Mouse (Mus musculus) common myeloid progenitor, adult 5-6 weeks (primary cell): ENCODE measurements around the gene Cnnm1. TPM values are rescaled to one million over a fixed set of nuclear protein-coding genes. Genes with fewer than 3 reads are reported as not detected.
"Not testable (repeated sequence)": the region's sequence is repeated elsewhere in the genome, so short reads cannot be mapped to it uniquely, and the experiment has no call there.

Source experiments
- ATAC-seq: replicated peaks from 2 replicates; pipeline ENCODE4 v1.8.0; 2016; ENCODE audit warnings: low read depth, mild to moderate bottlenecking, moderate TSS enrichment, inconsistent platforms; ENCODE audit not compliant: poor library complexity, severe bottlenecking
- total RNA-seq: library from RNA; stranded (forward); fragments of 200-1000, 187-1606 nt; gene quantifications from 2 replicates; pipeline ENCODE4 v1.2.3, GENCODE M21; 2017

Cnnm1 gene
- total RNA-seq, 1 experiment from 2014 or later: 0.73 TPM

DNA sequence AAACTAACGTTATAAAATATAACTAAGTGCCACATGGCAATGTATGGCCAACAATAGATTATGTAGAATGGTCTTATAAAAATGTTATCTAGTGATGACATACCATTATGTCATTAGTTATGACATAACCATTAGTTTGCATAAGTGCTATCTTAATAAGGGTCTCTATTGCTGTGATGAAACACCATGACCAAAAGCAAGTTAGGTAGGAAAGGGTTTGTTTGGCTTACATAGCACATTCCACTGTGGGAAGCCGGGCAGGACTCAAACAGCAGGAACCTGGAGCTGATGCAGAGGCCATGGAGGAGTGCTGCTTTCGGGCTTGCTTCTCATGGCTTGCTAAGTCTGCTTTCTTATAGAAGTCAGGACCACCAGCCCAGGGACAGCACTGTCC, 24.1 kb downstream of the Cnnm1 start:
- no peak for ATAC-seq

DNA sequence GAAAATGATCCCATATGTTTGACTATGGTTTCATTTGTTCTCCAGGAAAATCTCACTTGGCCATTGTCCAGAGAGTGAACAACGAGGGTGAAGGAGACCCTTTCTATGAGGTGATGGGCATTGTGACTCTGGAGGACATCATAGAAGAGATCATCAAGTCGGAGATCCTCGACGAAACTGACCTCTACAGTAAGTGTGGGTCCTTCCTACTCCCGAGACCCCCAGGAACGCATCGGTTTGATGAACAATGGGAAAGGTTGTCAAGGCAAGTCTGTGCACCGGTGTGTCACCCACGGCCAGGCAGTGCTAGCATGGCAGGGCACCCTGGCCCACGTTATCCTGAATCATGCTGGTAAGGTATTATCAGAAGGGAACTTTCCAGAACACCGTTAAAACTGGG, 24.8 kb downstream of the Cnnm1 start:
- no peak for ATAC-seq

DNA sequence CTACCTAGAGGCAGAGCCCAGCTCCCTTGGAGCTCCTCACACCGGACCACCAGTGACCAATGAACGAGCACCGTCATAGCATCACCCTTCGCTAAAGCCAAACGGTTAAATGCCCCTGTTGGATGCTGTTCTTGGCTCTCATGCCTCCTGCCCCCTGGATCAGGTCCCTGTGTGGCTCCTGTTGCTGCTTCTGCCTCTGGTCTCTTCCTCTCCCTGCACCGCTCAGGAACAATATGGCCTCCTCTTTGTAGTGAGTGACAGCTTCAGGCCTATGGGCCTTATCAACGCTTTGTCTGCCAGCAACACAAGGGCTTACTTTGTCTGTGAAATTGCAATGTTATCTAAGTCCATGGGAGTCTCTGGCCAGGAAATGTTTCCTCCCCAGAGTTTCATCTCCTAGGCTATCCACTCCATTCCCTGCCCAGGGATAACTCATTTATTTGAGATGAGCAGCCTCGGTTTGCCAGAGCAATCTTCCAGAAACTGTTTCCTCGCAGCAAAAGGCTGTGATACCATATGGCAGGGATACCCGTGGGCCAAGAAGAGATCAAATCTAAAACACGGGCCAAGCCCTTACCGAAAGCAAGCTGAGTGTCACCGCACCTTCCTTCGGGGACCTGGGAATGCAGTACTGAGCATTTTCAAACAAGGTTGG, 25.5 kb downstream of the Cnnm1 start:
- no peak for ATAC-seq

DNA sequence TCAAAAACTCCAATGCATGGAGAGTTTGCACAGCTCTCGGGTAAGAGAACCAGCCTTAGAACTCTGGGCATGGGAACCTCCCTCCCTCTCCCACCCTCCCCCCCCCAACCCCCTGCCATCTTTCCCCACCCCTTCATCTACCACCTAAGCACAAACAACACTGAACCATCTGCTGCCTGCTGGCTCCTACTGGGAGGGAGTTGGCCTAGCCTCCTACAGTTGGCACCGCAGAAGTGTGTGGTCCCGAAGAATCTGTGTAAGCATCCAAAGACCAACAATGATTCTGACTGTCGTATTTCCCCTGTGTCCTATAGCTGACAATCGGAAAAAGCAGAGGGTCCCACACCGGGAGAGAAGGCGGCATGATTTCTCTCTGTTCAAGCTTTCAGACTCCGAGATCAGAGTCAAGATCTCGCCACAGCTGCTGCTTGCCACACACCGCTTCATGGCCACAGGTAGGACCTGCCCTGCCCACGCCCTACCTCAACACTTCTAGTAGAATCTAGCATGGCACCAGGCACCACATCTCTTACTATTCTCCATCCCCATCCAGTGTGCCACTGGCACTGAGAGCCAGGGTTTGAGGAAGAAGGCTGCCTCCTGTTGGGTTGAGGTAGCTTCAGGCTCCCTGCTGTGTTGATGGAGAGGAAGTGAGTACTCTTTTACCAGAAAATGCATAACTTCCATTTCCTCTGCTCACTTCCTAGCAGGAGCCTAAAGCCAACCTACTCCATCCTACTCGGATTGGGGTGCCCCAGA, 27.9 kb downstream of the Cnnm1 start:
- ATAC-seq: no peak

DNA sequence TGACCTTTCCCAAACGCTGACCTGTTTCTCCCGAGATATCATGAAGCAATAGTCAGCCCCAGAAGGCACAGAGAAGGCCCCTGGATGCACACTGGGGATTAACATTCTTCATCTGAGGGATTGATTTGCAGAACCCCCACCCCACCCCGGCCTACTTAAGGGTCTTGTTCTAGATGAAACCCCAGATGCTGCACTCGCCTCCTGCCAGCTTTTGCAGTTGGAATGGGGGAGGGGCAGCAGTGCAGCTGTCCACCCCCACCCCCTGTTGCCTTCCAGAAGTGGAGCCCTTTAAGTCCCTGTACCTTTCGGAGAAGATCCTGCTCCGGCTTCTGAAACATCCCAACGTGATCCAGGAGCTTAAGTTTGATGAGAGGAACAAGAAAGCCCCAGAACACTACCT, 29.1 kb downstream of the Cnnm1 start:
- ATAC-seq: no peak

DNA sequence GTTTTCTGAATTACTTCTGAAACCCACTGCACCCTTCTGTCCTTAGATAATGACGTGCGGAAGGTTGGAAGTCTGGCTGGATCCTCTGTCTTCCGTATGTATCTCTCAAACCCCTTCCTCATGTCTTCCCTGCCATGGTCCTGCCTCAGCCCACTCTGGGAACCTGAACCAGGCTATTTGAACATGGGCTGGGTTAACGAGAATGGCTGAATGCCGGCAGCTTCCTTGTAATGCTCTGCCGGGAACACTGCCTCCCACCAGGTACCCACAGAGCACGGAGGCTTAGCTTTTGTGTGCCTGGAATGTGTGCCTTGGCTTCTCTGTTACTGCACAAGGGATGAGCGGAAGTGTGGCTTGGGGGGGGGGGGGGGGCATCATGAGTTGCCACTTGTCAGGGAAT, 32.1 kb downstream of the Cnnm1 start:
- ATAC-seq: no peak

DNA sequence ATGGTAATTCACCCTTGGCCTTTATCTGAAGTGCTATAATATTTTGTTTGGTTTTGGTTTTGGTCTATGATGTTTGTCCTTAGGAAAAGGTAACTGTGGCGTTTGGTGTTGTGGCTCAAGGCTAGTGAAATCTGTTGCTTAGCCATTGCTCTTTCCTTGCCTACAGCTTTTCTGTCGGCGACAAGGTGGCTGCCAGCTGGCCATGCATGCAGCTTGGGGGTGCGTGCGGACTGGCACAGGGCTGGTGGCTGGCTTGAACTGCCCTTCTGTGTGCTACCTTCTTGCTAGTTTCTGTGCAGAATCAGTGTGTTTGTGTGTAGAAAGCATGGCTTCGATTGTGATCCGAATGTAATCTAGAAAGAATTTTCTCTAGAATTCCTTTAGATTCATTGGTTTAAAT, 32.5 kb downstream of the Cnnm1 start:
- no peak for ATAC-seq

DNA sequence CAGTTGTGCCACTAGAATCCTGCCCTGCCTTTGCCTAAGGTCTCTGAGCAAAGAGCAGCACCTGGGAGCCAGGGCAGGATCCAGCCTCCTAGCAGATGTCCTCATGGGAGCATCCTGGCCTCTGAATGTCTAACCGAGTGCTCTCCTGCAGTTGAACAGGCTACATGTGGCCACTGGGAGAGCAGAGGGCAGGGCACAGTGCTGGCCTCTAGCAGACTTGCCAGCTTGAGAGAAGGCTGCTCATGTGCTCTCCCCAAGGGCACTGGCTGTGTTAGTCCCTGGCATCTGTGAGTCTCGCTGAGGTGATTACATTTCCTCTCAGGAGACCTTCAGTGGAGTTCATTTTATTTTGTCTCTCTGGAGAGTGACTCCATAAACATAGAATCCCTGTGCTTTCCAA, 35.4 kb downstream of the Cnnm1 start:
- no peak for ATAC-seq

DNA sequence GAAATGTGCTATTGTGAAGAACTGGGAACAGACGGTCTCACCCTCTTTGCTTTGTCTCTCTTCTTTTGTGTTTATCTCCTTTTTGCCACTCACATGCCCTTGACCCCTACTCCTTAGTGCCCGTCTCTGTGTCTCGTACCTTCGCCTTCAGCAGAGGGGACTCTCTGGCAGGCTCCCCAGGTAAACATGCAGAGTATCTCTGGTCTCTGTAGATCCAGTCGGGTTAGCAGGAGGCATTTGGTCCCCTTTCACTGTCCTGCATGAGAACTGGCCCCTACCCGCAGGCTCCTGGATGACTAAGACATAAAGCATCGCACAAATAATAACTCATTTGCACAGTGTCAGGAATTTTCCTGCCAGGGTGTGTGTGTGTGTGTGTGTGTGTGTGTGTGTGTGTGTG, 35.8 kb downstream of the Cnnm1 start:
- ATAC-seq: no peak

DNA sequence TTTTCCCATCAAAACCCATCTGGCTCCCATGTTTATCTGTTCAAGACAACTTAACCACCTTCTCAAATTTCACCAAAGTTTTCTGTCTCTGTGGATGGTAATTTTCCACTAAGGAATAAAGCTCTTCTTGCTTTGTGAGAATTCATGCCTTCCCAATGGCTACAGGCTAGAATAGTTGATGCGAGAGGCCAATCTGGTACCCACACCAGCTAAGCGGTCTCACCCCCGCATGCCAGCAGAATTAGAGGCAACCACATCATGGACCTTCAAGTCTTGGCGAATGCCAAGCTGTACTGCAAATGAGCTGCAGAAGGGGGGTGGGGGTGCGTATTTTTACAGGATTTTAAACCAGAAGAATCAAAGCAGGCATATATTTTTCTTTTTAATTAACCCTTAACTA, 37.2 kb downstream of the Cnnm1 start:
- ATAC-seq: no peak

DNA sequence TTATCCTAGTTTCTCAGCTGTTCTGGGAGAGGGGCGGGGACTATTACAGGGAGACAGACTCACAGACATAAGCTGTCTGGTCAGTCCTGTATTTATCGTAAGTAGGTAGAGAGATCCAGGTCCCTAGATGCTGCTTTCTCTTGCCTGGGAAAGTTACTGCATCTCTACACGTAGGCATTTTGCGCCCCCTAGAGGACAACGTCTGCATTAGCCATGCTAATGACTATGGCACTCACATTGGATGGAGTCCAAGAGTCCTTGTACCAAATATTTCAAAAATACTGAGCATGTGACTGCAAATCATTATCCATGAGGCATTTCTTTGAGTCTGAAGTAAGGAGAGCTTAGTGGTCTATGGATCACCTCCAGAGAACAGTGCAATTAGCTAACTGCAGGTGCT, 38.7 kb downstream of the Cnnm1 start:
- peak; percentile 56; the same call in 1 of the 2 replicates for ATAC-seq

DNA sequence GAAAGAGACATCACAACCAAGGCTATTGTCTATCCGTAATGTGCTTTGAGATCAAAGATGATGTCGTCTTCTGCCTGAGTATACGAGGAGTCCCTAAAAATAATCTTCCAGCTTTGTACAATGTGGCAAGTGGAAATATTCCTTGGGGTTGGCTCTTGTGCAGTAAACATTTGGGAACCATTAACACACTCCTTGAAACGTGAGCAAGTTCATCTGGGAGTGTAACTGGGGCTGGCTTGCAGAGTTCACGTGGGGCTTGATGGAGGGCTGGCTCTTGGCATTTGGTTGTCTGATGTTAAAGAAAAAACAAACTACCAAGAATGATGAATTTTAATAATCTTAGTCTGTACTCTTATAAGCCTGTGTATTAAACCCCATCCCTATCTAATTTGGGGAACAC, 39.2 kb downstream of the Cnnm1 start:
- ATAC-seq: no peak

DNA sequence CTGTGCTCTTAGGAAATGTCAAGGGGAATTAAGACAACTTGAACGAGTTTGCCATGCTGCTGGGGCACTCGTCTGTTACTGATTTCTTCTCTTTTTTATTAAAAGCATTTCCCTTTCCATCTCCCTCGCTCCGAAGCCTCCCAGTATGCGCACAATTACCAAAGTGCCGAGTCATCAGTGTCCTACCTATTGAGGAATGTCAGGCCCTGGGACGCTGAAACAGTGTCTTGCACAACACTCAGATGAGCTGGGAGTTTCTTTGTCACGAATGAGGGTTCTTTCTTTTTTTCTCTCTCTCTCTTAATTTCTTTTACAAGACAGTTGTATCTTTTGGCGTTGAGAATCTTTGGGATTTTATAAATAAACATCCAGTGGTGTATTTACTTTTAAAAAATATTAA, 40.3 kb downstream of the Cnnm1 start:
- ATAC-seq: no peak

DNA sequence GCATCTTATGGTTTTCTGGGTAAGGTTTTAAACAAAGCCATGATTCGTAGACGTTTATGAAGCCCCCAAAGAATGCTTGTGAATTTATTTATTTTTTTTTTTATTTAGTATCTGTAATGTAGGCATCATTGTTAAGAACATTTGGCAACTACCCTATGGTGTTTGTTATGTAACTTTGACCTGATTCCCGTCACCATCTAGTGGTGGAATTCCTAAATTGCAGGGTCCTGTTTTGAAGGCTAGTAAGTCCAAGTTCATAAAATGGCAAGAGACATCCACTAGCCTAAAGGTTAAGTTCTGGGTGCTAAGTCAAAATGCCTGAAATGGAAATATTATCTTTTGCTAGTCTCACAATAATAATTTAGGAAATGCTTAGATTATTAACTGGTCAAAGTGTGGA, 47.2 kb downstream of the Cnnm1 start:
- ATAC-seq: peak; percentile 56; the same call in 1 of the 2 replicates

DNA sequence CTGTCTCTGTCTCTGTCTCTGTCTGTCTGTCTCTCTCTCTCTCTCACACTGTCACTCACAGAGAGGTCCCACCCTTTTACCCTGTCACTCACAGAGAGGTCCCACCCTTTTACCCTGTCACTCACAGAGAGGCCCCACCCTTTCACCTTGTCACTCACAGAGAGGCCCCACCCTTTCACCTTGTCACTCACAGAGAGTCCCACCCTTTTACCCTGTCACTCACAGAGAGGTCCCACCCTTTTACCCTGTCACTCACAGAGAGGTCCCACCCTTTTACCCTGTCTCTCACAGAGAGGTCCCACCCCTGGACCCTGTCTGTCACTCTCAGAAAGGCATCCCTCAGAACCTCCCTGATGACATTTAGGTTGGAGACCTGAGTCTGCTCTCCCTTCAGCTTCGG, 53.1 kb downstream of the Cnnm1 start:
- not testable (repeated sequence) for ATAC-seq

DNA sequence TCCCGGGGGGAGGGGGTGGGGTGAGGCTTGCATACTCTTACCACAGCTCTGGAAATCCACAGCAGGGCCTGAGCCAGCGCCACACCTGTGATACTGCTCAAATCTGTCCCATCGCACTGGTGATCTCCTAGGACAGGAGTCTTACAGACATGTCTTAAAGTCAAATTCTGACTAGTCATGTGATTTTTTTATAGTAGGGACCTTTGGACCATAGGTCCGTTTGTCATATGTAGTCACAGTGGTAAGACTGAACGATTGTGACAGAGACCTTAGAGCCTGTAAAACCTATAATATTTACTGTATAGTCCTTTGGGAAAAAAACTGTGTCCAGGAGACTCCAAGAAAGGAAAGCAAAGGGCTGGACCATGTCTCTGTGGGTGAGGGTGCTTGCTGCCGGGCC, 53.6 kb downstream of the Cnnm1 start:
- ATAC-seq: no peak

DNA sequence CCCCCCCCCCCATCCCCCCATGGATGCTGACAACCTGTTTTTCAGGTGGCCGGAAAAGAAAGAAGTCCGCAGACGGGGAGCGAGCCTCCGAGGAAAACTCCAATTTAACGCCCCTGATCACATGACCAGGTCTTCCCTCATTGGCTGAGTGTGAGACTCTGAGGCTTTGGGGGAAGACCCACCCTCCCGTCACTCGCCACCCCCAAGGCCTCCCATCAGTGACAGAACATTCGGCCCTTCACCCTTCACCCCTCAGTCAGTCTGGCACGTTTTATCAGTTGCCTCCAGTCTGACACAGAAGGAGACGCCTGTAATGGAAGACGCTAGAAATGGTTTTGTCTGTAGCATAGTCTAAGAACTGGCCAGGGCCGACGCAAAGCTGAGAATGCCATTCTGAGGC, 54.7 kb downstream of the Cnnm1 start:
- ATAC-seq: peak; percentile 60

DNA sequence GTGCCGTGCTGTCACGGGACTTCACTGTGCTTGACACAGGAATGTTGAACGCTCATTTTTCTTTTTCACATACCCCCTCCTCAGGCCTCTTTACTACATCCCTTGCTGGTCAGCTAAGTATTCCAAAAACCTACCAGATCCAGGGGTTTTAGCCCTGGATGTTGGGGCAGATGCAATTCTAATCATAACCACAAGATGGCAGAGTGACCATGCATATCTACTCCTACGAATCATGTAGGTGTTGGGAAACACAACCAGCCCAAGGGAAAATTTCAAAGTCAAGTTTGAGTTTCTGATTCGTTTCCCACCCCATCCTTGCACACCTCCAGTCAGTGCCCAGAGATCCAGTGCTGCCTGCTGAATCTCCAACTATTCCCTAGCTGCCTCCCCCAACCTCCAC, 55.6 kb downstream of the Cnnm1 start:
- peak; percentile 71 for ATAC-seq

DNA sequence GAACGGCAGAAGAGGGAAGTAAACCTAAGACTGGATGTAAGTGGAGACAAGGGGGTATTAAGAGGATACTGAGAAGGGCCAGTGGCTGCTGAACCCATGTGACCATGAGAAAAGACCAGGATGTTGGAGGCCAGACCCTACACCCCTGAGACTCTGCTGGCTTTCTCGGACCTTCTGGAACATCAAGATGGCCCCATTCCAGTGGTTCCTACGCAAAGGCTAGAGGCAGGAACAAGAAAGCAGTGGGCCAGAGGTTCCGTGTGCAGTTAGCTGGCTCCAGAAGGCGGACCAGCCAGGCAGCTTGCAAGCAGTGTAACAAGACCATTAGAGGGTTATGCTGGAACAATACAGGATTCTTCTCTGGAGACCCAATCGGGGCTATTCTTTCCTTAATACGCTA, 57.2 kb downstream of the Cnnm1 start:
- ATAC-seq: no peak

DNA sequence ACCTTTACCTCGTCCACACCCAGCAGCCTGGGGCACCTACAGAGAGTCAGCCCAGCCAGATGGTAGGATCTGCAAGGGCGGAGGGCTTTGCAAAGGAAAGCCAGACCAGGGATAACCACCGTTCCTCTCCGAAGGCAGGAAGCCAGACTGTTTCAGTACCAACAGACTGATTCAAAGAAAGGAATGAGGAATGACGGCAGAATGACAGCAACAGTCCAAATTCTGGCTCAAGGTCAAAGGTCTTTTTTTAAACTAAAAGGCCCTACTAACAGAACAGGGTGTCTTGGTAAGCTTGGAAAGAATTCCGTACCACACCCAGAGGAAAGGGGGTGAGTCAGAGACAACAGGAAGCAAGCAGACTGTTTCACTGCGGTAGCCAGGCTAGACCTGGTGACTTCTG, 58.6 kb downstream of the Cnnm1 start:
- no peak for ATAC-seq

DNA sequence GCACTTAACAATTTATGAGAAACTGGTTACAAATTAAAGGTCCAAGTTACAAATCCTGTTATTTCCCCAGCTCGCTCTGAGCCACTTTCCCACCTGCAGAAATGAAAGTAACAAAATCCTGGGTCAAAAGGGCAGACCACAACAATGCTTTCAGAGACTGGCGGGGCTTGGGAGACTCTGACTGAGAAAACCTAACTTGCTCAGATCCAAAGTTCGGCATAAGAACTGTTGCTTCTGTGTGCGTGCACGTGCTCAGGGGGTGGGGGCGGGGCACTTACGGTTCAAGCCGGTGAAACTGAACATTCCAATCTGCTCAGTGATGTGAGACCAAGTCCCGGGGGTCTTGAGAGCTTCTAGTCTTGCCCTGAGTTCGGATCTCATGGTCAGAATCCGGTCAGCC, 62.4 kb downstream of the Cnnm1 start:
- no peak for ATAC-seq

DNA sequence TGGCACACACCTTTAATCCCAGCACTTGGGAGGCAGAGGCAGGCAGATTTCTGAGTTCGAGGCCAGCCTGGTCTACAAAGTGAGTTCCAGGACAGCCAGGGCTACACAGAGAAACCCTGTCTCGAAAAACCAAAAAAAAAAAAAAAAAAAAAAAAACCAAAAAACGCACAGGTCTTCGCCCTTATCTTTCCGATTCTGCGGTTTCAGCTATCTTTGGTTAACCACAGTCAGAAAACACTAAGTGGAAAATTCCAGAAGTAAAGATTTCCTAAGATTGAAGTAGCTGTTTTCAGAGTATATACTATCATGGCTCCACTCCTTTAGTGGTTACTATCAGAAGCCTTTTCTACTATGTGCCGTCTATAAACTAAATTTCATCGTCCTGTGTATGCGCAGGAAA, 63.4 kb downstream of the Cnnm1 start:
- ATAC-seq: not testable (repeated sequence)
